Mouse (Mus musculus): Measurements from ENCODE around the gene Pgap3.

Pgap3 gene

DNA sequence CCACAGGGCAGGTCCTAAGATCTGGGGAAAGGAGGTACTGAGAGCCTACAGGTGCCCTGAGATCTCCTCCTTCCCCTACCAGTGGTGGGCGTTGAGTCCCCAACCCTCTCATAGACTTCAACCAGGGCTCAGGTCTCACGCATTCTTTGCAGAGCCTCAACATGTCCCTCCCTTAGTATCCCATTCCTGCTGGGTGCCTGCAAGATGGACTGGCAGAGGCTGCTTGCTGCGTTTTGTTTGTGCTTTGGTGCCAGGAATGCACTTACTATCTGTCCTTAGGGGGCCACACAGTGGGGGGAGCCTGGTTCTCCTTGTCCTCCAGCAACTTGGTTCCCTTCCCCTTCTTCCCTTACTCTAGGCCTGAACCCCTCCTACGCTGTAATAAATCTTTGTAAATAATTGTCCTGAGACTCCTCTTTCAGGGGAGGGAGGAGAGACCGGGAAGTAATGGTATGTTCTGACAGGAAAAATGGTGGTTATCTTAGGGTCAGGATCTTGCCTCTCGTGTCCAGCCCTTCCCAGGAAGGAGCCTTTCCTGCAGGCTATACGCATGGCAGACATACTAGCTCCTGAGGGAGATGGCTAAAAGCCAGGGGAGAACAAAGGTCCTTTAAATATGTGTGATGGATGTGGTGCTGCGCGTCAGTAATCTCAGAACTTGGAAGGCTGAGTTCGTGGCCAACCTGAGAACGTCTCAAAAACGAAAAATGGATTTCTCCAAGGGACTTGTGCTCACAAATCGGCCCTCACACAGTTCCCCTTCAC, 42.7 kb downstream of the Pgap3 start:
- no peak for DNase-seq (ENCODE audit: low read depth in 1 of 2, low spot score in 2 of 2)

DNA sequence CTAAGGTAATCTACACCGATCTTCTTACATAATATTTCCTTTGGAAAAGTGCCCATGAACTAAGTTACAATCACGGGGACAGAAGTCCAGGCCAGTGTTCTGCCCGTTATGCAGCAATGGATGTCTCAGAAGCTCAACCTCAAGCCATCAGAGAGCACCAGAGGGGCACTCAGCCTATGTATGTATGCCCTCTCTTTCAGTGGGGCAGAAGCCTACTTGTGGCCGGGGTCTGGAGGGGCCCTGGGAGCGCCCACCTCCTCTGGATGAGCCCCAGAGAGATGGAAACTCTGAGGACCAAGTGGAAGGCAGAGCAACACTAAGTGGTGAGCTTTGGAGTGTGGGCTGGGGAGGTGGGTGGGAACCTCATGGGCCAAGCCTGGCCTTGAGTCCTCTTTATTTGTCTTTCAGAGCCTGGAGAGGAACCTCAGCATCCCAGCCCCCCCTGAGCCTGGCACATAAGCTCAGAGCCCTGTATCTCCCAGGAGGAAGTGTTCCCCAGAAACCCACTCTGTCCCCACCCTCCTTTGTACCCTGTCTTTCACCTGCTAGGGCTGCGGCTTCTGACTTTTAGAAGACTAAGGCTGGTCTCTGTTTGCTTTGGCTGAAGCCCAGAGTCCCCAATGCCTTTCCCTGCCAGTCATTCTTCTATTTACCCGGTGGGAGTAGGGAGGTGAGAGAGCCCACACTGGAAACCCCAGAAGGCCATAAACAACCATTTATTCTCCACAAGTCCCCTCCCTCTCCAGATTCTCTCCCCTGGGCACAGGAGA, 43.5 kb downstream of the Pgap3 start:
- DNase-seq (ENCODE audit: low read depth in 1 of 2, low spot score in 2 of 2) = no peak

DNA sequence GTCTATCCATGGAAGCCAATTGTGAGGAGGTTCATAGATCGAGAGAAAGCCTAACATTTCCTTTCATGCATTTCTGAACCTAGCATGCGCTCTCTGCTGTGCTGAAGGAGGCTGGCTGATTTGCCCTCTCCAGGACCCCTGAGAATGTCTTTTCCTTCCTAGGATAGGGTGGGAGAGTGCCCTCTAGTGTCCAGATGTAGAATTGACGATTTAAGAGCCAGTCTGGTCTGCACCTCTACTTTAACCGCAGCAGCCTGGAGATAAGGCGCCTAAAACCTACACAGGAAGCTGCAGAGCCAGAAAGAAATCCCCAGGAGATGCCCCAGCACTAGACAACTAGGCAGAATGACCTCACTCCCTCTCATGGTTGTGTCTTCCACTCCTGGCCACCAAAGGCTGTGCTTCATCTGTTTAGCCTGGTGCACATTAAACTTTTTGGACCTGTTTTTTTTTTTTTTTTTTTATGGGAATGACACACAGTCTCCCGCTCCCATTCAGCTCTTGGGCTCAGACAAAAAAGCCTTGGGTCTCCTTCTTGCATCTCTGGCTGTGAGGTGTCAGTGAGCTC, 44.5 kb downstream of the Pgap3 start:
- DNase-seq (ENCODE audit: low read depth in 1 of 2, low spot score in 2 of 2) = no peak

DNA sequence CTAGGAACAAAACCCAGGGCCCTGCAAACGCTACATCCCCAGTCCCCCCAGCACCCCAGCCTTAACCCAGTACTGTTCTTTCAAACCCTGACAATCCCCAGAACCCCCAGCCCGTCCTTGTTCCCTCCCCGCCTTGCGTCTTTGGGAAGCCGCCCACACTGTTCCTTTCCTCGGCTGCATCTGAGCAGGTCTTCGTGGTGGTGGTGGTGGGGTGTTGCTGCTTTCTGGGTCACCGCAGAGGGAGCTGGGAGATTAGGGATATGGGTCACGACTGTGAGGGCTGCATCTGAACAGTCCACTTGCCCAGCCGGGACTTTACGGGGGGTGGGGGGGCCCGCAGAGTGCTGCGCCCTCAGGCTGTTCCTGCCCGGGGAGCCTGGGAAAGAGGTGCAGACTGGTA, 45.8 kb downstream of the Pgap3 start:
- no peak for DNase-seq (ENCODE audit: low read depth in 1 of 2, low spot score in 2 of 2)

DNA sequence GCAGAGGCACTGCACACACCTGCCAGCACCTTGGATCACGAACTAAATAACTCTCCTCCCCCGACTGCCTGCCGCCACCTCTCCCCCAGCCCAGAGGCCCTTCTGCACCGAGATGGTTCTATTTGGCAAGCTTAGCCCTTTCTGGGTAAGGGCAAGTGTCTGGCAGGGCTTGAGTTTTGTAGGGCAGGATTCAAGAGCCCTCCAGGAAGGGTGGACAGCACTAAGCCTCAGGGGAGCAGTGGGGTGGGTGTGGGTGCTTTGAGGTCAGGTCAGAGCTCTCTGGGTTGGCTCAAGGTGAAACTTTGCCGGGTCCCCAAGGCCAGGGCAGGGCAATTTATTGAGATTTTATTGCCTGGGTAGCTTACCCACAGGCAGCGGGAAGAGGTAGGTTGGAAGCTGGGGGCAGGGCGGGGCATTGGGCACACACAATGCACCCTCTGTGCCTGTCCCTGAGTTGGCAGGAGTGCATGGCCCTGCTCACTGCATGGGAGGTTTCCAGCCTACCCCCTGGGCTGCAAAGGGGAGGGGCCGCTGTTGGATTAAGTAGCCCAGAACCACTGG, 46.6 kb downstream of the Pgap3 start:
- DNase-seq (ENCODE audit: low read depth in 1 of 2, low spot score in 2 of 2) = no peak

DNA sequence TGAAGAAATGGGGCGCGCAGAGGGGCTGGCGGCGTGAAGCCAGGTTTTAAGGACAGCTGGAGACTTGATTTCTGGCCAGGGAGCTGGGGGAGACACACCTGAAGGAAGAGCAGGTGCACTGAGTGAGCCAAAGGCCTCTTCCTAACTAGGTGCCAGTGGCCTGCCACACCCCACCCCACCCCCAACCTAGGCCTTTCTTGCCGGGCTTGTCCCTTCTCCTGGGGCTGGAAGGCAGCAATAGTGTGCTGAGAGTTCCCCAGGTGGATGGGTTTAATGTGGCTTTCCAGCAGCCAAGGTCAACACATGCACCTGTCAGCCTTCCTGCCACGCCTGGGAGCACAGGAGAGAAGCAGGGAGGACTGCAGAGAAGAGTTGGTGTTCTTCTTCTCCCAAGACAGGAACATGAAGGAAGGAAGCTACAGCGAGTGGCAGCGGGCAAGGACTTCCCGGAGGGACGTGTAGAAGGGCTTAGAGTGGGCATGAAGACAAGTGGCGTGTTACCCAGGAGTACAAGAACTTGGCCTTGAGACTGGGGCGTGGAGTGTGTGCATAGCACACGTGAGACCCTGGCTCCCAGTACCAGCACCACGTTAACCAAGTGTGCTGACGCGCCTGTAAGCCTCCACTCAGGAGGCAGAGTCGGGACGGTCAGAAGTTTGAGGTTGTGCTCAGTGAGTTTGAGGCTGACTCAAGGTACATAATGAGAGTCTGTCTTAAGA, 47.9 kb downstream of the Pgap3 start:
- DNase-seq (ENCODE audit: low read depth in 1 of 2, low spot score in 2 of 2) = no peak

DNA sequence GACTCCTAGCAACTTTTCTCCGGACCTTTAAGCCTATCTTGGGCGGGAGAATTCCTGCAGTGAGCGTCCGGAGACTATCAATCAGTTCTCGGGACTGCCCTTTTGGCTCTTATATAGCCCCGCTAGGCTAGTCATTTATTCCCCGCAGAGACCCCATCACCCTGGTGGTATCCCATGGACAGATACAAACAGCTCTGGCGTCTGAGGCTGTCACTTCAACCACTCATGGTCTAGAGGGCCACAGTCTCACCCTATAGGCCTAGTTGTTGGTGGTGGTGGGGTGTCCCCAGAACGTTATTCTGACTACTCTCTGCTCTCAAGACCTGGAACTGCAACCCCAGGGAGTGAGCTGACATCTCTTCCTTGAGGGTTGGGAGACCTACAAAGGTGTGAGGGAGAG, 51.0 kb downstream of the Pgap3 start:
- no peak for DNase-seq (ENCODE audit: low read depth in 1 of 2, low spot score in 2 of 2)

DNA sequence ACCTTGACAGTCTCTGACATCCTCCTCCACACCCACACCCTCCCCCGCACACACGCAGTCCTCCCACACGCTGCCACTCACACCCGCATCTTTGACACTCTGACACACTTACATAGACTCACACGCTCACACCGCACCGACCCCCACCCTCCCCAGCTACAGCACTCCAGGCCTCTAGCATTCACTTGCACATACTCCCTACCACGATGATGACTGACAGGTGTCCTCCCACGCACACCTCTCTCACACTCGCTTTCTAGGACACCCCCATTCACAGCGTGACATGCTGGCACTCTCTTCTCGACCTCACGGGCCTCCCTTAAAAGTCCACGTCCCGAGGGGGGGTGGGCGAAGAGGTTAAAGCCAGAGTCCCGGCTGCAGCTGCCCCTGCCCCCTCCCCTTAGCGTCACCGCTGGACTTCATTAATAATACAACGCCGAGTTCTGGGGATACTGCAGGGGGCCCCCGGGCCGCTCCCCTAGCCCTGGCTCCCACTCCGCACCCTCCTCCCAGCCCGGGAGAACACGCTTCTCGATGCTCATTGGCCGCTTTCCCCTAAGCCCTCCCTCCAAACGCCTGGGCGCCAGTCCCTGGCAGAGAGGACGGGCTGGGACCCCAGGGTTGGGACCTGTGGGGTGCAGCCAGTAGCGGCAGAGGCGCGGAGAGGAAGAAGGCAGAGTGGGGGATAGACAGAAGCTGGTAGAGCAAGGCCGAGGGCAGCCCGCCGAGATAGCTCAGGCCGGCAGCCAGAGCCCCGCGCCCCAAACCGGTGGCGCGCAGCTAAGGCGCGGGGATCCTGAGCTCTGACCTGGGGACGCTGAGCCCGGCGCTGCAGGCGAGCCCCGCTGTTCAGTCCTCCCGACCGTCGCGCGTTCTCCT, 52.0 kb downstream of the Pgap3 start, which contains the start of gene Ppp1r1b:
Gene Ppp1r1b, plus strand, starts transcription at position 322 of the 879 bp plus-strand sequence.
- DNase-seq (ENCODE audit: low read depth in 1 of 2, low spot score in 2 of 2) = no peak

DNA sequence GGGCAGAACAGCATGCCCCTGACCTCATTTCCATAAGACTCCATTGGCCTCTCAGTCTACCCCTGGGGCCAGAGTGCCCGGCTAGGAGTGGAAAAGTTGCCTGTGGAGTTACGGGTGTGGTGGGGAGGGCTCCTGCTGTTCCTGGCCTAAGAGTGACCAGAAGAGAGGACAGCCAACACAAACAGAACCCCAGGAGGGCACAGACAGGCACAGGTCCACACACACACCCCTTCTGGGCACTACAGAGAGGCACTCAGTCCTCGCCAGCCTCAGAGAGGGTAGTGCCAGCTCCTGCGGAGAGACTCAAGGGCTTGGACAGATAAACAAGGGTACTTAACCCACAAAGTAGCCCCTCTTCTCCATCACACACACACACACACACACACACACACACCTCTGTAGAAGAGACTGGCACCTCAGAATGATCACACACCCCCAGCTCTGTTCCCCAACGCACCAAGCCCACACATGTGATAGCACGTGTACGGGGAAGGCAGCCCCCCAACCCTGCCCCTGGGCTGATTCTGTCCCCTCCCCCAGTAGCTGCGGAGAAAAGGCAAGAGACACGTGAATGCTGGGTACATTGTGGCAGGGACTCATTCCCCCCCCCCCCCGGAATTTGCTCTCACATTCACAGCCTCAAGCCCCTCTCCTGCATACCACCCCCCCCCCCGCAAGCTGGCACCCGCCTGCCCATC, 52.8 kb downstream of the Pgap3 start:
- no peak for DNase-seq (ENCODE audit: low read depth in 1 of 2, low spot score in 2 of 2)

DNA sequence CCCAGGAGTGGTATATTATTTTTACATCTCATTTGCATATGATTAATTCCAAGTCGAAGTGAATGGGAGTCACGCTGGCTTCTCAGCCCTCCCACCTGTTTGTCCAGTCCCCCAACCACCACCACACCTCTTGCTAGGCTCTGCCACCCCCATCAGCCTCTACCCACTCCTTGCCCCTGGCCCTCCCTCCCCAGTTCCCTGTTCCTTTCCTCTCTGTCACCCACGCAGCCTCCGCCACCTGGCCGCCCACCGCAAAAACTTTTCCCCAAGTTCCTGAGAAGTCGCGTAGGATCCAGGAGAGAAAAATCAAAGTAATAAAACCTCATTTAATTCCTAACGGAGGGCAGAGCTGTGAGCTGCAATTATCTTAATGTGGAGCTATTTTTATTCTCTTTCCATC, 54.1 kb downstream of the Pgap3 start:
- no peak for DNase-seq (ENCODE audit: low read depth in 1 of 2, low spot score in 2 of 2)

DNA sequence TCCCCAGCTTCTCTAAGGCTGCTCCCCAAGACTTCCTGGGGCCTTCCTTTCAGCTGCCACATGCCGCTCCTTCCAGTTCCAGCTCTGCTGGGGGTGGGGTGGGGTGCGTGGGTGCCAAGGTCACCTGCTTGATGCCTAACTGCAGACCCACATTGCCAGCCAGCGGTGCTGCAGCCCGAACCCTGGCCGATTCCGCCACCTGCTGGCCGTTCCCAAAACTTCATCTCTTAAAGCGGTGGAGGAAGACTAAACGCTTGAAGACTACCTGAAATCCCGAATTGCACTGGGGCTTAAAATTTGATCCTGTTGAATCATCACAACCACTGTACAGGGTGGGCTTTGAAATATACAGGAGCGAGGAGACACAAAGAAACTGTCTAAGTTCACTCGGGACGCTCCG, 55.0 kb downstream of the Pgap3 start:
- DNase-seq (ENCODE audit: low read depth in 1 of 2, low spot score in 2 of 2) = peak in 1 of 2 experiments; percentile 52

DNA sequence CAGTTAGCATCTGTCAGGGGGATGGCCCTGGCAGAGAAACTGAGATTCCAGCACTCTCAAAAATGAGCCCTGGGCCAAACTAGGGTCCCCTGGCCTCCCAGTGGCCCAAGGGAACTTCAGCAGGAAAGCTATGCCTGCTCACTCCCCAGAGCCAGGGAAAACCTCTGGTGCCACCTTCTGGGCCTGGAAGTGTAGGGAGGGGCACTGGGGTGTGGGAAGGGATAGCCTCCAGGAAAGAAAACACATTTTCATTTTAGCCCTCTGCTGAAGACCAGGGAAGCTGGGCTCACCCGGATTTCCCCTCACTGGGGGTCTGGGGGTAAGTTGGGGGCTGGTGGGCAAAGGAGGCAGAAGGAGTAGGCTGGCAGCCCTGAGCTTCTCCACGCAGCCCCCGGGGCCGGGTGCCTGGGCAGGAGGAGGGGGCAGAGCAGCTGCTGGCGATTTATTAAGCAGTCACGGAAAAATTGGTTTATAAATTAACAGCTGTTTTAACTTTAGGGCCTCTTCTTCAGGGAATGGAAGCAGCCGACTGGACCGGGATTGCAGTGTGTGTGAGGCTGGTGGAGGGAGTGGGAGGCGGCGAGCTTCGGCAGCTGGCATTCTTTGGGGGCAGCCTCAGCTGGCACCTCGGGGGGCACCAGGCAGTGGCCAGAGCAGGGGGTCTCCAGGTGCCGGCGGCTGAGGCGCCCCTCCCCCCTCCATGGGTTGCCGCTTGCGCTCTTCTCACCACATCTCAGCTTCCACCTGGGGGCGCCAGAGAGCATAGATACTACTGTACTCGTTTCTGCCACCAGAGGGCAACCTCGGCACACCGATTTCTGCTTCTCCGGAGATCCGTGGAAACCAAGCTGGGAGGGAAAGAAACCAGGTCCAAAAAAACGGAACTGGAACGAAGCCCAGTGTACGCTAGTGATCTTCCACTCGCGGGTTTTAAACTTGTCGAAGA, 58.0 kb downstream of the Pgap3 start:
- peak; percentile 83 to 96 for DNase-seq (ENCODE audit: low read depth in 1 of 2, low spot score in 2 of 2)

DNA sequence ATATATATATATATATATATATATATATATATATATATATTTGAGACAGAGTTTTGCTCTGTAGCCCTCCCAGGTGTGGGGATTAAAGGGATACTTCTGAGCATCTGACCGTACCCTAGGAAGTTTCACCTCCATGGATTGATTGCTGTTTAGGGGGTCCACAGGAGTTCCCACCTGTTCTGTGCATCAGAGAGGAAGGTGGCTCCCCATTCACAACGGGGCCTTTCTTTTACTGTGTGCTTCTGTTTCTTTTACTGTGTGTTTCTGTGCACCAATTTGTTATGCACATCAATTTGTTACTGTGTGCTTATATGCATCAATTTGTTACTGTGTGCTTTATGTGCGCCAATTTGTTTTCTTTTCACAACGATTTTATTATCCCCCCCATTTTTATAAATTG, 59.1 kb downstream of the Pgap3 start:
- no peak for DNase-seq (ENCODE audit: low read depth in 1 of 2, low spot score in 2 of 2)

DNA sequence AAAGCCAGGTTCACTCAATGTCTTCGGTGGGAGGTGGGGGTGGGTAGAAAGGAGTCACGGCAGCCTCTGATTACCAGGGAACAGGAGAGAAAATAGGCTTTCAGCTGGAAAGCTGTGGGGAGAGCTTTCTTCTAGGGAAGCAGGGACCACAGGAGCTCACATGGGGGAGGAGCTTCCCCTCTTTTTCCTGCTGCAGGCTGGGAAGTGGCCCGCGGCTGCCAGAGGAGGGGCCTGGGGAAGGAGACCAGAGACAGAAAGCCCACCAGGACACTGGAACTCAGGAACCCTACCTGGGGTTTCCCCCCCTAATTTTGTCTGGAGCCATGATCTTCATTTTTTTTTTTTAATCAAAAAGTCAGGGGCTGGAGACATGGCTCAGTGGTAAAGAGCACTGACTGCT, 59.7 kb downstream of the Pgap3 start:
- no peak for DNase-seq (ENCODE audit: low read depth in 1 of 2, low spot score in 2 of 2)

DNA sequence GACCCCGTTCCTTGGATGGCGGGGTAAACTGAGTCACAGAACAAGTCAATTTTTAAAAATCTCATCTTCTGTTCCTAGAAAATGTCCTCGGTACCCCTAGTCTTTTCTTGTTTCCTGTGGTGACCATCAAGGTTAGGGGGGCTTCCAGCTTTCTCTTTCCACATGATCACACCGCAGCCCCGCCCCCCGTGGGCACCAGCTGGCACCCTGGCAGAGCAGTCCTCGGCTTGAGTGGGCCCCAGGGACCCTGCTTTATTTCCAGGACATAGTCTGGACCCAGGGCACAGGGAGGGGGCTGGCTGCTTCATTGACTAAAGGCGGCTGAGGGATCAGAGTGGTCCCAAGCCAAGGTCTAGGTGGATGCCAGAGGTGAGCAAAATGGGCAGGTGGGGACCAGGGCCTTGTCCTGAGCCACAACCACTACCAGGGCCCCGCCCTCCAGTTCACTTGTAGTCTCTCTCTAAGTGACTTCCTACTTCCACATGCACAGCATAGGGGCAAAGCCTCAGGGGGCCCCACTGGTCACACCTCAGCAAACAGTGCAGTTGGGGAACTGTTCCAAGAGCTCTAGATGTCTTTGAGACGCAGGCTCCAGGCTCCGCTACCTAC, 60.5 kb downstream of the Pgap3 start:
- no peak for DNase-seq (ENCODE audit: low read depth in 1 of 2, low spot score in 2 of 2)

DNA sequence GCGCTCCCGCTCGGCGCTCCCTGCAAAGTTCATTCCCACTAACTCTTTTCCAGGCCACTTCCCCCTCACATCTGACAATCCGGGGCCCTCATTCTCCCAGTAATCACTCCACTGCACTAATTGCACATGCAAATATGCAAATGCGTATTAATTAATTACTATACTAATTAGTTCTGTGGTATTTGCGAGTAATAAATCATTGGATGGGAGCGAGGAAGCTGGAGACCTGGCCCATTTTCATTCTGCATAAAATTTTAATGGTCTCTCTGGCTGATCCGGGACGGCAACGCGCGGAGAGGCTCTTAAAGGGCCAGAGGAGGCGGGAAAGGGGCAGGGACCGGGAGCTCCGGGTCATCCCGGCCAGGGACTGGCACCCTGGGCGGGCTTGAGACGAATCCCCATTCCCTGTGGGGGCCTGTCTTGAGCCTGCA, 61.2 kb downstream of the Pgap3 start:
- no peak for DNase-seq (ENCODE audit: low read depth in 1 of 2, low spot score in 2 of 2)

Measured in monocyte, adult 2 months (primary cell).